Mouse (Mus musculus): ENCODE data around the gene Cdk6. TPM values are rescaled to one million over a fixed set of nuclear protein-coding genes. Genes with fewer than 3 reads are reported as not detected.
A peak's percentile ranks its signal among the peaks of the same experiment; 100 is the strongest.
"Not testable (repeated sequence)": the region's sequence is repeated elsewhere in the genome, so short reads cannot be mapped to it uniquely, and the experiment has no call there.

The Cdk6 gene
- polyA plus RNA-seq, 1 experiment: not detected

DNA sequence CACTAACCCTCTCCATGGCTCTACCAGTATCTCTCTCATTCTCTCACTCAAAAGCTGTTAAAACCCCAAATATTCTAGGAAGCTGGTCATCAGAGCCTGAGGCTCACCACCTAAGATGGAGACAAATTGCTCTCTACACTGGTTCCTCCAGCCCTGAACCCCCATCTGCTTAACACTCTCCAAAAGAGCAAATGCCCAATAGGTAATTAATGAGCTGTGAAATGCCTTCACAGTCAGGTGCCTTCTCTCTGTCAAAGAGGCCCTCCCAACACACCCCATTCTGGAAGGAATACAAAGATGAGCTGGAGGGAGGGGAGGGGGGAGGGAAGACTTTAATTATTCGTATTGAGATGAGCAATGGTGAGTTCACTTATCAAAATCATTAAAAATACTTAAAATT lies 21.1 kb upstream of the Cdk6 start:
- 35% methylated on average over 1 of the region's 1 CpGs for WGBS

DNA sequence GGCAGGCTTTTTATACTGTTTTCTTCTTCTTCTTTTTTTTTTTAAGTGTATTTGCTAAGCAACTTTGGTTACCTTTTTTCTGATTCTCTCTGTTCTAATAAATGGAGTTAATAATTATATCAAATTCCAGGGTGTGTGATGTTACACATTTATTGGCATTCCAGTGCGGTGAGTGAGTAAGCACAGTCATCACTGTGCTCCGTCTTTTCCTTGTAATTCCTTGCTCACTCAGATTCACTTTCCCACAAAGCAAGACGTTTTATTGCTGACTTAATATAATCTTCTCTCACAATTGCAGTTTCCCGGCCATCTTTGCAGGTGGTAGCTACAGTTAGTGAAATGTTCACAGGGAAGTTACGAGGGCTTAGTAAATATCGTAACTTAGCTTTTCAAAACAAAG lies 19.2 kb upstream of the Cdk6 start:
- H3K4me1 ChIP-seq (ENCODE audit: control insufficient read depth, insufficient read depth, low read length): no peaks in the 10 kb centered on the region
- TF ChIP-seq POLR2A (IDR thresholded peaks at IDR 0.05; ENCODE audit: insufficient read depth, low read depth, low read length) (no peak), CTCF (IDR thresholded peaks at IDR 0.05; ENCODE audit: insufficient read depth, low read depth, low read length) (no peak)
- H3K4me3 ChIP-seq (ENCODE audit: insufficient read depth, low read depth, low read length): no peak overlapping the region
- WGBS: 73% methylated on average over 6 of the region's 6 CpGs
- H3K27ac ChIP-seq (ENCODE audit: insufficient read depth, low read depth, low read length): no peak overlapping the region

More for the DNA sequence above, 21.1 kb upstream of the Cdk6 start:
- TF ChIP-seq CTCF (IDR thresholded peaks at IDR 0.05; ENCODE audit: insufficient read depth, low read depth, low read length) (no peak), POLR2A (IDR thresholded peaks at IDR 0.05; ENCODE audit: insufficient read depth, low read depth, low read length) (no peak)
- H3K27ac ChIP-seq (ENCODE audit: insufficient read depth, low read depth, low read length): no peak overlapping the region
- H3K4me1 ChIP-seq (ENCODE audit: control insufficient read depth, insufficient read depth, low read length): no peaks in the 10 kb centered on the region
- no peak overlapping the region for H3K4me3 ChIP-seq (ENCODE audit: insufficient read depth, low read depth, low read length)

DNA sequence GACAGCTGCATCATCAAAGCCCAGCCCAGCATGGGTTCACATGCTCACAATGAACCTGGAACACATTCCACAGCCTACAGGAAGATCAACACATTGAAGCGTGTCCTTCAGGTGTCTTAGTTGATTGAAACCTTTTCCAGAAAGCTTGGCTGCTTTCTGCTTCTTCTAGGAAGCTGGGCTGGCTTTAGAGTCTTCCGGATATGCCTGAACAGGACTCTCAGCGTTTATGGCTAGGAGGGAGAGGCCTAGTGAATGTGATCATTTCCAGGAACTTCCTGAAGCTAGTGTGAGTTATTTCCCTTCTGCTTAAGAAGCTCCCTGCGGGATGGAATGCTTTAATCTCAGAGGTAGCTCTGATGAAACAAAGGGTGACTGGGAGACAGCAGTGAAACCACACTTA lies 17.2 kb upstream of the Cdk6 start:
- TF ChIP-seq POLR2A (IDR thresholded peaks at IDR 0.05; ENCODE audit: insufficient read depth, low read depth, low read length) (no peak), CTCF (IDR thresholded peaks at IDR 0.05; ENCODE audit: insufficient read depth, low read depth, low read length) (no peak)
- Histone ChIP-seq H3K27ac (ENCODE audit: insufficient read depth, low read depth, low read length) (no peak overlapping the region), H3K4me3 (ENCODE audit: insufficient read depth, low read depth, low read length) (no peak overlapping the region), H3K4me1 (ENCODE audit: control insufficient read depth, insufficient read depth, low read length) (no peaks in the 10 kb centered on the region)
- 72% methylated on average over 4 of the region's 4 CpGs for WGBS

- no peak overlapping the region for H3K27ac ChIP-seq (ENCODE audit: insufficient read depth, low read depth, low read length)
- TF ChIP-seq CTCF (IDR thresholded peaks at IDR 0.05; ENCODE audit: insufficient read depth, low read depth, low read length): no peak
- H3K4me3 ChIP-seq (ENCODE audit: insufficient read depth, low read depth, low read length): no peak overlapping the region
- no peaks in the 10 kb centered on the region for H3K4me1 ChIP-seq (ENCODE audit: control insufficient read depth, insufficient read depth, low read length)
- WGBS: 81% methylated on average over 1 of the region's 1 CpGs
These were observed 11.9 kb upstream of the Cdk6 start for GRCm38 (mm10) chr5:3329361-3329760.

DNA sequence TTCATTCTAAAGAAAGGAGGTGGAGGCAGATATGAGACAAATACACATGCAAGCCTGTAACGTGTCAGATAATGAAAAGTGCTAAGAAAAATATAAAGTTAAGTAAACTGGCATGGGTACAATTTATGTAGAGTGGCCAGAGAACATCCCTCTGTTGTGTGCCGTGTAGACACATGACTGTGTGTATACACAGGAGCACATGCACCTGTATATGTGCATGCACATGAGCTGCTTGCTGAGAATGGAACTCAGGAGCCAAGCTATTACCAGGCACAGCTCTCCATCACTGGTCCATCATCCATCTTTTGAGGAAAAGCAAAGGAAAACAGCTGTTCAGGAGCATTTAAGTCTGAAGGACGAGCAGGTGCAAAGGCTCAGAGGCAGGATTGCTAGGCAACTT lies 10.4 kb upstream of the Cdk6 start:
- no peak overlapping the region for H3K4me3 ChIP-seq (ENCODE audit: insufficient read depth, low read depth, low read length)
- 69% methylated on average over 3 of the region's 3 CpGs for WGBS
- H3K27ac ChIP-seq (ENCODE audit: insufficient read depth, low read depth, low read length): no peak overlapping the region
- TF ChIP-seq POLR2A (IDR thresholded peaks at IDR 0.05; ENCODE audit: insufficient read depth, low read depth, low read length) (no peak), CTCF (IDR thresholded peaks at IDR 0.05; ENCODE audit: insufficient read depth, low read depth, low read length) (no peak)
- H3K4me1 ChIP-seq (ENCODE audit: control insufficient read depth, insufficient read depth, low read length): no peaks in the 10 kb centered on the region

GRCm38 (mm10) chr5:3333019-3333418 lies 8.3 kb upstream of the Cdk6 start:
- H3K27ac ChIP-seq (ENCODE audit: insufficient read depth, low read depth, low read length): not testable (repeated sequence)
- 92% methylated on average over 4 of the region's 4 CpGs for WGBS

GRCm38 (mm10) chr5:3340340-3341058 lies 786 bp upstream of the Cdk6 start:
- H3K27ac ChIP-seq (ENCODE audit: insufficient read depth, low read depth, low read length): not testable (repeated sequence)
- Histone ChIP-seq H3K4me1 (ENCODE audit: control insufficient read depth, insufficient read depth, low read length) (peaks cover 27% of the 10 kb centered on the region), H3K4me3 (ENCODE audit: insufficient read depth, low read depth, low read length) (peak overlapping the region; percentile 53)
- WGBS: 12% methylated on average over 15 of the region's 15 CpGs

More at GRCm38 (mm10) chr5:3333019-3333418, 8.3 kb upstream of the Cdk6 start:
- not testable (repeated sequence) for H3K4me1 ChIP-seq (ENCODE audit: control insufficient read depth, insufficient read depth, low read length); H3K4me3 ChIP-seq (ENCODE audit: insufficient read depth, low read depth, low read length)

GRCm38 (mm10) chr5:3341931-3342770 lies 866 bp downstream of the Cdk6 start:
- Histone ChIP-seq H3K27ac (ENCODE audit: insufficient read depth, low read depth, low read length) (no peak overlapping the region), H3K4me1 (ENCODE audit: control insufficient read depth, insufficient read depth, low read length) (peaks cover 27% of the 10 kb centered on the region), H3K4me3 (ENCODE audit: insufficient read depth, low read depth, low read length) (peak overlapping the region; percentile 53)
- TF ChIP-seq CTCF (IDR thresholded peaks at IDR 0.05; ENCODE audit: insufficient read depth, low read depth, low read length) (no peak), POLR2A (IDR thresholded peaks at IDR 0.05; ENCODE audit: insufficient read depth, low read depth, low read length) (no peak)
- WGBS: under 1% methylated on average over 60 of the region's 60 CpGs

DNA sequence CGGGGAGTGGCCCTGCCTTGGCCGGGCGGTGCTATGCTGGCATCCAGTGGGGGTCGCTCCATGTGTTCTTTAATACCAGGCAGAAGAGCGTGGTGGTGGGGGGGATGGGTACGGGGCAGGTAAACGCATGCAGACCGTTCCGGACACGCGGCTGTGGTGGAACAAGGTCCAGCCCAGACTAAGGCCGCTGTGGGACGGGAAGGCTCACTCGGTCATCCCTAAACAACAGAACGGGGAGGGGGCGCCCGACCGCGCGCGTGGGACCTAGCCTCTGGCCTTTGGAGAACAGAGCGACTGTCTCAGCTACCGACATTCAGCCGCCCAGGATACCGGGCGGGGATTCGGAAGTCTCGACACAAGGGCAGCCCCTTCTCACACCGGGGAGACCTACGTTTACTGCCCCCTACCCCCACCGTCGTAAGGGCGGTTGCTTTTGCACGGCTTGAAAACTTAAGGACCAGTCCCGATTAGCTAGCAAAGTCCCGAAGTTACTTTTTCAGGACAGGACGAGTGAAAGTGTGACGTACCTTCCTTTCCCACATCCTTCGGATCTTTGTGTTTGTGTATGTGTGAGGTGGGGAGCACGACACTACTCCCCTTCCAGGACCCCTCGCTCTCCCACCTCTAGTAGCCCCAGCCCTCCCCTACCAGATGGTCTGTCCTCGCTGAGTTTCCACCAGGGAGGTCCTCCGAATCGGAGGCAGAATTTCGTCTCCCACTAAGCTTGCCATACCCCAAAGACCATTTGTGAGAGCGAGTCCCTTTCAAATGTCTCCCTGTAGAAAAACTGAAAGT lies 1.7 kb downstream of the Cdk6 start:
- TF ChIP-seq POLR2A (IDR thresholded peaks at IDR 0.05; ENCODE audit: insufficient read depth, low read depth, low read length) (no peak), CTCF (IDR thresholded peaks at IDR 0.05; ENCODE audit: insufficient read depth, low read depth, low read length) (no peak)
- H3K27ac ChIP-seq (ENCODE audit: insufficient read depth, low read depth, low read length): no peak overlapping the region
- under 1% methylated on average over 46 of the region's 46 CpGs for WGBS
- peaks cover 27% of the 10 kb centered on the region for H3K4me1 ChIP-seq (ENCODE audit: control insufficient read depth, insufficient read depth, low read length)
- H3K4me3 ChIP-seq (ENCODE audit: insufficient read depth, low read depth, low read length): peak overlapping the region; percentile 53

Measured in olfactory bulb, adult 2 months (tissue).